Mouse (Mus musculus) testis, postnatal 10 days (tissue): ENCODE measurements at regions not wholly inside any gene's neighbourhood (a gene's known extent, or its start where the extent isn't known, plus 50 kb on each side); places are given as distances from the start of the nearest gene placed in this dataset.

Source experiments
- DNase-seq: peaks from one replicate; pipeline ENCODE4 v3.0.0; 2021; ENCODE audit warnings: low spot score

DNA sequence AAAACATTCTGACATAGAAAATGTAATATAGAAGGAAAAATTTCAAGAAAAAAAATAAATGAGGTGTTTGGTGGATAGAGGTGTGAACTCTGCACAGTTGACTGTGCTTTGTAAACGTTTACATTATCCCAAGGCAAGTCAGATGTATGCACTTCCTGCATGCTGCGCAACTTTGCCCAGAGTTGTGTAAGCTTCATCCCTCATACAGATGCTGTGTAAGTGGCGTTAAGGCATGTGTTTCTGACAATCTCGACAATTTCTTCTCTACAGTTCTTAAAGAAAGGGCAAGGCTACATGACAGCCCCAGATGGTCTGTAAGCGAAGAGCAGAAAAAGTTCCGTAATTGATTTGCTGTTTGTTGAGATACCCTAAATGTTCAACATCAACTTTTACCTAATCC lies 476.6 kb upstream of the Pitx2 start:
- DNase-seq = no peak

DNA sequence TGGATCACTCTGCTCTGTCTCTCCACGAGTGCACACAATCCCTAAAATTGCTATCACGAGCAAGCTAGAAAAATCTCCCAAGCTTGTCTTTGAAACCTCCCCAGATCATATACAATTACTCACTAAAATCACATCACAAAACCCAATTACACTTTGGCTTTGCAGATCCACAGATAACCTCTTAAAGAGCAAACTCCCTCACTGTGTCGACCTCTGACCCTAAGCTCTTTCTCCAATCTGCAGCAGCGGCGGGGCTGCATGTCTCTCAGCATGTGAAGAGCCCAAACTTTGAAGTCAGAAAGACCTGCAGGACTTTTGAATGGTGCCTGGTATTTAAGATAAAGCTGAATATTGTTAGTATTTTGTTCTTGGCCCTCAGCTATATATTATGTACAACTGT lies 479.4 kb upstream of the Pitx2 start:
- no peak for DNase-seq

DNA sequence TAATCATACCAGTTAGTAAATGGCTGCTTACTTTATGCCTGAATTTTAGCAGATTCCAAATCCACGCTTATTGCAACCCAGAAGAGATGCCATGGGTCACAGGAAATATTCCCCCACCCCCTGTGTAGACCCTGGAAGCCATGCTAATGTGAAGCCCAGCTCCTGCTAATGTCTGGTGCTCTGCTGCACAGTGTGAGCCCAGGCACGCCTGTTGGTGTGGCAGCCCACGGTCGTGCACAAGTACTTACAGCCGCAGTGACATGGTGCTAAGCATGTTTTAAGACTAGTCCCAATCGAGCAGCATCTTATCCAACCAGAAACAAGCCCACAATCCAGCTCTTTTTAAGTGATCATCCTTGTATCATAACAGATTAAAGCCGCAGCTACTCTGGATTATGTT lies 480.5 kb upstream of the Pitx2 start:
- no peak for DNase-seq

DNA sequence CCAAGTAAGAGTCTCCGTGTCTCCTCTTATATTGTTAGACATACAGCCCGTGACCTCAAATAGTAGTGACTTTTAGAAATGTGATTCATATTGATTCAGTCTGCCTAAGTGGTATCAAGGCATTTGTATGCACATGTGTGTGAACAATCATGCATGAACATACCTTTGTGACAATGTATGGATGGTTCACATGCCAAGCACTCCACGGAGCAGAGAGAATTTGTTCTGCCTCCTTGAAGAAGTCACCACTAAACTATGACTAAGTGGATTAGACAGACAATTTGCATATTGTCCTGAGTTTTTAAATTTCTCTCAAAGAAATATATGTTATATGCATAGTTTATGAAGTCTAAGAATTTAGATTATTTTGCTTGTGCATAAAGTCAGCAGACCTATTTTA lies 492.4 kb upstream of the Pitx2 start:
- DNase-seq = no peak

DNA sequence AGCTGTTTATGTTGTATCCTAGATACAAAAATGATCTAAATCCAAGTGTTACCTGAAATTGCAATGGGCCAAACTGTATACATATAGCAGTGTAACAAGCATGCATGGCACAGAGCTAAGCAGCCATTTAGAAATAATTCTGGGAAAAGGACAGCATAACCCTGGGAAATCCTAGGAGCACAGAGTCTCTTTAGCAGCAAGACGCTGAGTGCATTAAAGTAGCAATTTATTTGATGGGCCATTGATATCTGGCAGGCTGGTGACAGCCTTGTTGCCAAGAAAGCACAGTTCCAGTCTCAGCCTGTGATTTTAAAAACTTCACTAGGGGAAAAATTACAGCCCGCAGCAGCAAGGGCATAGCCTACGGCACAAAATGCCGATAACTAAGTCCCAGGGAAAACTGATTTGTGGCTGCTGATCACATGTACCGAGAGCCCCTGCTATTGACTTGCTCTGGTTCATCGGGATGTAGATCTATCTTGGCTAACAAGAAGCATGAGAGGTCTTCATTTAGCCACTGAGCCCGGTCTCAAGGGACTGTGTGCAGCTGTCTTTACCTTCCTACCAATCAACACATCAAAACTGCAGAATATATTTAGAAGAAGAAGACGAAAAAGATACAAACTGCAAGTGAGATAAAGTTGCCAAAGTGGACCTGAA lies 531.1 kb upstream of the Pitx2 start:
- DNase-seq = no peak

DNA sequence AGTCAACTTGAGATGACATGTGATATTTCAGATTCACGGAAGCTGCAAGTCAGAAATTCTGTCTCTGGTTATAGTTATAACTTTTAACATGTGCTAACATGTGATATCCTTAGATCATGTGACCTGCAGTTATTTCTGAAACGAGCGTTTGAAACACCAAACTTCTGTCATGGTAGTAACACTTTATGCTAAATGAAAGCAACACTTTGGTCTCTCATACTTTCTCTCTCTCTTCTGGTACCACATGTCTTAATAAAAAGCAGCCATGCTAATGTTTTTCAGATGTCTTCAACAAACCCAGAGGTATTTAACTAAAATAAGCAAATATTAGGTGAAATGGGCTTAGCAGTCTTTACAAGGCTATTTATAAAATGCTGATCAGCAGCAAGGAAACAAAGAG lies 534.5 kb upstream of the Pitx2 start:
- DNase-seq = no peak

DNA sequence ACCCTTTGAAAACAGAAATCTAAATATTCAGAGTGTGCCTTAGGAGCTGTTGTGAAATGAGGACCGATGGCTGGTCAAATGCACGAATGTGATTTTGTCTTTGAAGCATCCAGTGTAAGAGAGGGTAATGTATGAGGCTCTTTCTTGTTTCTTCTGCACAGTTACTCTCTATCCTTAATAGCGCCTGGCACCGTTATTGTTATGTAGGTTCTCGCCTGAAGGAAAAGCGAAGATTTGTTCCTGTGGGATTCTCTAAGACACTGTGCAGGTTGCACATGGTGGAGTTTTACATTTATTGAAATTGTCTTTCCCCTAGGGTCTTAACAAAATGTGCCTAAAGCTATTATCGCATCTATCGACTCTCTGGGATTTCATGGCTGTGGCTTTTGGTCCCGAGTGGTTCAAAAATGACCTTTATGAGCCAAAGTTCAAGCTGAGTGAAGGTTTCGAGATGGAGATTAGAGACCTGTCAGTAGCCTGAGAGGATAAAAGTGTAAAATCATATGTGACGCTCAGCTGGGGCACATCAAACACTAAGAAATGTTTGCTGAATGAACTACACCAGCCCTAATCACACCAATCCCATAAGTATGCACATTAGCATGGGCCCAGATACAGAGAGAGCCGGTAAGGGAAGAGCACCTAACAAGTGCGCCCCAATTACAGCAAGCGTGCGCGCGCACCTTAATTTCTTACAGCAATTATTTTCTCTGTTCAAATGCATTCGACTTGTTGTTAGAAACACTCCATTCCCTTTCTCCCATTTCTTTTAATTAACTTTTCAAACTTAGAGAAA lies 562.5 kb upstream of the Pitx2 start:
- DNase-seq = no peak

DNA sequence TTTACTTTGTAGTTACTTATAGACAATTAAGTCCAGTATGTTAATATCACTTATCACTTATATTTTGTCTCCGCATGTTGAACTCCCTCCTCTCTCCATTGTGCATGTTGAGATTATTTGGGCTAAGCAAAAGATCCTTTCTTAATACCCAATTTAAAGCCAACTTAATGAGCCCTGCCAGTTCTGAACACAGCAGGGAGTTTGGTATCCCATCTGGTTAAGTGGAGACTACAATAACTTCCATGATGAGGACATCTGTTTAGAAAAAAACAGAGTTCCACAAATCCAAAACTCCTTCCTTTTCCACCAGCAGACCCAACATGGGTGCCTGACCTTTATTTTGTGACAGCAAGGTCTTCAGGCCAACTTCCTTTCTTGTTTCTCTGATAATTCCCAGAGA lies 572.0 kb upstream of the Pitx2 start:
- DNase-seq = no peak

DNA sequence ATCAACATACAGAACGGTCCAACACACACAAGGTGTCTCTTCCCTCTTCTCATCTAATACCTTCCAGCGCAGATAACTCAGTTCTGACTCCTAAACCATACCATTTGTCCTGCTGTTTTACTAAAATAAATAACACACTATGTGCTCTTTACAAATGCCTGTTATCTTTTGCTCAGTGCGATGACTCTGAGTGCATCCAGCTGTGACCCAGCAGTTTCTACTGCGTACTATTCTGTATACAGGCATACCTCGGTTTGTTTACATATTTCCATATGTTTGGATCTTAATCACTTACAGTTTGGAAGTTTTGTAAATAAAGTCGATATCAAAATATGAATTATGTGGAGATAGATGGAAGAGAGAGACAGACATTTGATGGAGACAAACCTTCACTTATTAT lies 583.0 kb upstream of the Pitx2 start:
- DNase-seq = no peak

DNA sequence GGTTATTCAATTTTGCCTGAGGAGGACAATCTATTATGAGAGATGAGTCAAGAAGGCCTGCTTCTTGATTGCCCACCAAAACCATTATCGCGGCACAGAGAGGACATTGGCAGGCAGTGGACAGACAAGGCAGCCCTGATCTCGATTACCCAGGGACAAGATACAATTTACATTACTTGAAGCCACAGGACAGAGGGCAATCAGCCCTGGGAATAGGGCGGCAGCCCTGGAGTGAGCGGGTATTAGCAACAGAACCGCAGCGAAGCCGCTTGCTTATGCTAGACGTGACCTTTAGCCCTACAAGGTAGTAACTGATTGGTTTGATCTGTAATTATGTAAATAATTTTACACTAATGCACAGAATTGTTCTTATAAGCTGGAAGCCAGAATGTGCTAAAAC lies 586.0 kb upstream of the Pitx2 start:
- no peak for DNase-seq

DNA sequence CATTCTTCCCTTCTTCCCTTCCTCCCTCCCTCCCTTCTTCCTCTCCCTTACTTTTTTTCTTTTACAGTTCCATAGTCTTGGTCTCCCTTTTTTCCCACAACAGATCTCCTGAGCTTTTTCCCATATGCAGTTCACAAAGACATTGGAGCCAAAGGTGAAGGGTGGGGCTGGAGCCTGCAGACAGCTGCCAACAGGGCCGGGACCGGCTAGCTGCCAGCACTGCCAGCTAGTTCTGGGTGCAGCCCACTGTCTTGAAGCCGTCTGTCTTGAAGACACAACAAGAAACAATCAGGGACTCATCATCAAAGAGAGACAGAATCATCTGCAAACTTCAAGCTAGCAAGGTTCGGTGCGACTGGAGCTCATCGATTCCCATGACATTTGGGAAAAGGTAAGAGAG lies 588.9 kb upstream of the Pitx2 start:
- no peak for DNase-seq

DNA sequence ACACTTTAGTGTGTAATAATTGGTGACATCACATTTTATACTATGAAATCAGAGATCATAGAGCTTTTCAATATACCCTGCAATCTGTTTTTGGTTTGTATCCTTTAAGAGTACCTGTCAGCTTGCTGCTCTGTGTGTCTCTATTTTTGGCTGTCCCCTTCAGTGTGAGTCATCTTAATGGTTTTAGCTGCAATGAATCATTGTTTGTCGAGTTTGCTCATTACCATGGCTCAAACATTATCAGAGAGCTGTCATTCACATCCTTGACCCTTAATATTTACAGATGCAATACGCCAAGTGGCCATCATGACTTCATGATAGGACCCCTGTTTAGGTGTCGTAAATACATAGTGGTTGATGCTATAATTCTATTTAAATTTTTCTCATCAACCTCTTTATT lies 591.0 kb upstream of the Pitx2 start:
- no peak for DNase-seq

DNA sequence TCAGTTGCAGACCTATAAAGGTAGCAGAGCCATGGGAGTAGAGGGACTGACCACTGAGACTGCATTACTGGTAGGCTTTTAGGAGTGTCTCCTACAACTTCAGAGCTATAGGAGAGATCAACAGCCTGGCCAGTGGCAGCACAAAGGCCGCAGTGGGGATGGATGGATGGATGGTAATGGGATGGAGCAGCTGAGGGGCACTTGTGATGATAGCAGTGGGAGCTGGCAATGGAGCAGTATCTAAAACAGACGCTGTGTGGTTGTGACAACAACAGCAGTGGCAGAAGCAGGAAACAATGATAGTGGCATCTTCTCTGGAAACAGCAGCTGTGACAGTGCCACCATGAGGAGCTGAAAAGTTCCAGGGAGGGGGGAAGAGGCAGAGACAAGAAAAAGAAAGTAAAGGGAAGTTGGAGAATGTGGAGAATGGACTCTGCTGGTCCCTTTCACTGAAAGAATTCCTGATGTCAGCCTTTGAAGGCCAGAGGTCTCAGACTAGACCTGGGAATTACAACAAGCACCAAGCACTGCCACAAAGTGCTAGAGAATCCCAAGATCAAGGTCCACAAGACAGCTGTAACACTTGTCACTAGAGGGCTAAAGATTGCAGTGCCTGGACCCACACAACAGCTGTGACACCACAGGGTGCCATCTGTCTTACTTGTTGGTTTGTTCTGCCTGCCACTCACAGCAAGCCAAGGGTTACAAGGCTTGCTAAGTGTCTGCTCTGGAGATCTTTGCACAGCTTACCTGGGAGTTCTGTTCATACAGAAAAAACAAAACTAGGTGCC lies 624.1 kb upstream of the Pitx2 start:
- no peak for DNase-seq

DNA sequence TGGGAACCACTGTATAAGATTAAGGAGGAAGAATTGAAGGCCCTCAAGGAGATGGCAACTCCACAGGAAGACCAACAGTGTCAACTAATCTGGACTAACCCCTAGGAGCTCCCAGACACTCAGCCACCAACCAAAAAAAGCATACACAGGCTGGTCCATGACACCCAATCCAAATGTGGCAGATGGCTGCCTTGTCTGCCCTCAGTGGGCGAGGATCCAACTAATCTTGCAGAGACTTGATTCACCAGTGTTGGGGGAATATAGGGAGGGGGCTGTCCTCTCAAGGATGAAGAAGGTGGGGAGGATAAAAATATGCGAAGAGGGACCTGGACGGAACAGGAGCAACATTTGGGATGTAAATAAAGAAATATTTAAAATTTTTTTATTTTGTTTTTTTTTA lies 629.1 kb upstream of the Pitx2 start:
- DNase-seq = no peak

DNA sequence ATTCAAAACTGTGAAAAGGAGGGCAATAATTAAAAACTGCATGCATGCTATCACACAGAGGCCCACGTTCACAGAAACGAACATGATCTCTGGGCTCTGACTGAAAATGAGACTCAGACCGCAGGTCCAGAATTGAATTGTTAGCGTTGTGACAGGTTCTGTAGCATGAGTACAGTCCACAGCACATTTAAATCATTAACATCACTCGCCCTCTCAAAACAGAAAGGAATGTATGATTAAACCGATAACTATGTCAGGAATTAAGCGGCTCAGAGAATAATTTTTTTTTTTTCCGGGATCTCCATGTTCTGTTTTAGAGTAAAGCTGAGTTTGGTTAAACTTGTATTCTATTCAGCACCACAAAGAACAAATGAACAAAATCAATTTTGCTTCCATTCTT lies 634.3 kb upstream of the Pitx2 start:
- DNase-seq = no peak

DNA sequence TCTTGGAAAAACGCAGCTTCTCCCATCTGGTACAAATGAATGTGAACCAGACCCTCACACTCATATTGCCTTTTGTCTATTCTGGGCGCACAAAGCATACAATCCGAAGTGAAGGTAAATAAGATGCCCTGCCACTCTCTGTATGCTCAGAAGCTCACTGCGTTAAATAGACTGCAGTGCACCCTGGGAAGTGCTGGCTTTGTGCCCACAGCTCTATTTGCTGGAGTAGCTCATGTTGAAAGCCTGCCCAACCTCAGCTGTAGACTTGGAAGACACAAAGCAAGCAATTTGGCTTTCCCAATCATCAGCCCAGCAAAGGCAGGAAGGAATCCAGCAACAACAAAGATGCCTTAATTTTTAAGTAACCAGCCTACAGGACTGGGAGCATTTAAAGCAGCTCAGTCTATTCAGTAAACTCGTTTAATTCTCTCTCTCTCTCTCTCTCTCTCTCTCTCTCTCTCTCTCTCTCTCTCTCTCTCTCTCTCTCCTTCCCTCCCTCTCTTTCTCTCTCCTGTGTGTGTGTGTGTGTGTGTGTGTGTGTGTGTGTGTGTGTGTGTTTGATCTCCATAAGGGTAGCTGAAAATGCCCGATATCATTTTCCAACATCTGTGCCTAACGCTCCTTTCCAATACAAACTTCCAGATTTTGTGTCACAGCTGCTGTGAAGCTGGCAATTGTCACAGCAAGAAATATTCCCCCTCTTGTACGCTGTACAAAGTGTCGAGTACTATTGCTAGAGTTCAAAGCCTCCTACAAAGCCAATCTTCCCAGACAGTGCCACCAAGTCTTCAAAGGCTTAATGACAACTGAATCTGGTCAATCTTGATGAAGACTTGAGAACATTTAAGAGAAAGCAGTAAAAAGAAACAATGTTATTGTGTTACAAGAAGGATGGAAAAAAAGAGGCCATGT lies 650.5 kb upstream of the Fam241a start:
- DNase-seq = peak; percentile 45

DNA sequence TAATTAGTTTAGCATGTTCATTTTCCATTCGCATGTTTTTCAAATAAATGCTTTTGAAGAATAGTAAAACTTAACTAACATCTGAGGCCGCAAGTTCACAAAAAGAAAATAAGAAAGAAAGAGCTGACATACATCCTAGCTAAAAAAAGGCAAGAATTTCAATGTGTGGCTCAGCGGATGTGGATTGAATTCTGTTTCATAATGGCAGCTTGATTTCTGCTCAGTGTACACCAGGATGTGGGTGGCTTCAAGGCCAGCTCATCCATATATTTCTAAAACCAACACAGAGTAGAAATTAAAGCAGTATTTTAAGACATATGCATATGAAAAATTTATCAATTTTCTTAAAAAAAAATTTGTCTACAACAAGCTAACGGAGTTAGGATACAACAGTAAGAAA lies 629.3 kb upstream of the Fam241a start:
- no peak for DNase-seq

DNA sequence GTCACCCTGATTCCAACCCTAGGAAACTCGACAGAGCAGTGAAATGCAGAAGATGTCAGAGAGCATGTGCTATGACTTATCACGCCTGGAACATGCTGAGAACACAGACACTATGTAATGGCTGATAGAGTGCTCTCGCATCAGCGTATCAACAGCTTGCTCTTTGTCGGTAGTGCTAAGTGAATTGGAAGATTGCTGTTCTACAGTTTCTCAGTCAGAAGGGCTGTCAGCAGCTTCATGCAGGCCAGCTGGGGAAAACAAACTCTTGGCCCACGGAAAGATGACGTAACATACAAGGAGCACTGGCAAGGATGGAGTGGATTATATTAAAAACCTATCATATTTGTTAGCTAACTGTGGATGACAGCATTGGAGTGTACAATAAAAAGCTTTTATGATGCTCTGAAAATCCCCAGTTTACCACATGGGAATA lies 624.6 kb upstream of the Fam241a start:
- DNase-seq = no peak

DNA sequence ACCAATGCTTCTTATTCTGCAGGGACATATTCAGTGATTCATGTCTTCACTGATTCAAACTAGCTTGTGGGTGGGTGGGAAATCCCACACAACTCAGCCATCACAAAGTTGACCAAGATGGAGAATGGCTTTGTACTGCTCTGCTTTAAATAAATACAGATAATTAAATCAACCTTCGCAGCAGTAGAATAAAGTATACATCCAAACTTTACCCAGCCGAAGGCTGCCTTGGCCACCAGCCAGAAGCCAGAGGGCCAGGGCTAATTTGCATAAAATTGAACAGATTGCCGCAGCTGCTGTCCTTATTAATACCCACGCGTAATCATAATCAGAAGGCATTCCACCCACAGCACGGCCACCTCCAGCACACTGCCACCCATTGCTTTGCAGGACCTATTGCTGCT lies 623.8 kb upstream of the Fam241a start:
- DNase-seq = peak; percentile 45

DNA sequence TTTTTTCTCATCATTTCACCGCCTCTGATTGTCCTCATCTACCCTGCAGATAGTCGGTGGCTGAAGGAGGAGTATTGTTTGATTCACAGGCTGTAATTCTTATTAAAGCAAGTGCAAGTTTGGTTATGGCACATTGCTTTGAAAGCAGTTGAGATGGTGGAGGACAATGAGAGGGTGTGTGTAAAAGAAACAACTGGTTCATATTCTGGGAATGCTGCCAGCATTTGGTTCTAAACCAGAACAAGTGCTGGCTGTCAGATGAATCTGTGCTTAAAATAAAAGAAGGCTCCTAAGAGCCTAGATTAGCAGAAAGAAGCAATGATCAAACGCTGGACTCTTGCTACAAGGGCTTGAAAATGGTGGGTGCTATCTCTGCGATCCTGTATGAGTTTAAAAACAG lies 622.7 kb upstream of the Fam241a start:
- no peak for DNase-seq

DNA sequence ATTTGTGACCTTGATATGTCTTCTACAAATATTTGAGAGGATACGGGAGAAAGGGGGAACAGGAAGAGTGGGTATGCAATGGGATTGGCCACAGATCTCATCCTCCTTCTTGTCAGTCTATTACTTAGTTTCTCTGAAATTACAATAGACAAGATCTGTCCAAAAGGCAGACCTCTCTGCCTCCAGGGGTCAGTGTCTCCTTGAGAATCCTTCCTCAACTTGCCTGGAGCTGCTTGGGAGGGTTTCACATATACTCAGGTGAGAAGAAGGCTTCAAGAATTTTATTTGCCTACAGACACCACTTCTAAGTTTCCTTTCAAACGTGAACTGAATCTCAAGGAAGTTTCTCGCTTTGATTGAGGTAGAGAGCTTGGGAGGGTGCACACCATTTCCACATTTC lies 575.0 kb upstream of the Fam241a start:
- peak; percentile 42 for DNase-seq

DNA sequence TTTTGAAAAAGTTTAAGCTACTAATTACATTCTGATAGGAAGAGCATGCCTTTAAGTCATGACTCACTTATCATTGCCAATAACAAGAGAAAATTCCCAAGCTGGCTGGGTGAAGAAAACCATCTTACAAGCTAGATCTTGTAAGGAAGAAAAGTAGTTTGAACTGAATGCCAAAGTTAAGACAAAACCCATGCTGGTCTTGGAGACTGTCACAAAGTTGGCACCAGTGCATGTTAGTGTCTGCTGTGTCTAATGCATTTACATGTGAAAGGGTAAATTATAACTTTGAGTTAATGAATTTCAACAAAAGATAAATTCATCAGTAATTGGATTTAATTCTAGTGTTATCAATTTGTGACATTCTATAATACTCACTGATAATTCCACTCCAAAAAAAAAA lies 533.6 kb upstream of the Fam241a start:
- DNase-seq = no peak
